Mouse (Mus musculus): ENCODE data around the gene Calb2. TPM values are rescaled to one million over a fixed set of nuclear protein-coding genes. Genes with fewer than 3 reads are reported as not detected.
A peak's percentile ranks its signal among the peaks of the same experiment; 100 is the strongest.

The Calb2 gene
- polyA plus RNA-seq, 1 experiment from 2014 or later, result not detected

DNA sequence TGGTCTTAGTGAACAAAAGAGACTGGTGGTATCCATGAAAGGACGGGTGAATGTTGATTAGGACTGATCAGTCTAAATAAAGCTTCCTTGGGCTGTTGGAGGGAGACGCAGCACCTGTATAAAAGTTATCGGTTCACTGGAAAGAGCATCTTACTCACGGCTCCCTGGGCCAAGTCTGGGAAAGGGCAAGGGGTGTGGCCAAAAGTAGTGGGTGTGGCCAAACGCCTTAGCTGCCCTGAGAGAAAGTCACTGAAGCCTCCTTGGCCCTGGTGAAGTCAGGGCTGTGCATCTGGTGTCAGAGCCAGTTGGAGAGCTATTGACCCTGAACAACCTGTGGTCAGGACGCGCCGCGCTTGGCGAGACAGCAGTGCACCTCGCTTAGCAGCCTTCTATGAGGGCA is 15.7 kb upstream of the Calb2 start:
- Histone ChIP-seq H3K36me3 (ENCODE audit: control insufficient read depth, insufficient read depth, low read length) (no peaks in the 10 kb centered on the region), H3K4me2 (replicated peaks; ENCODE audit: low read depth, low read length) (no peak overlapping the region), H3K9ac (ENCODE audit: low read depth, low read length) (no peak overlapping the region), H3K27me3 (ENCODE audit: control insufficient read depth, insufficient read depth, low read length) (no peaks in the 10 kb centered on the region), H3K9me3 (ENCODE audit: control insufficient read depth, low read length) (no peaks in the 10 kb centered on the region), H3K4me3 (ENCODE audit: low read length) (no peak overlapping the region), H3K27ac (ENCODE audit: low read depth, low read length) (no peak overlapping the region), H3K4me1 (ENCODE audit: control insufficient read depth, insufficient read depth, low read length) (no peaks in the 10 kb centered on the region)
- 14% methylated on average over 11 of the region's 11 CpGs for WGBS
- ATAC-seq (ENCODE audit: low FRiP score, low TSS enrichment), result no peak

DNA sequence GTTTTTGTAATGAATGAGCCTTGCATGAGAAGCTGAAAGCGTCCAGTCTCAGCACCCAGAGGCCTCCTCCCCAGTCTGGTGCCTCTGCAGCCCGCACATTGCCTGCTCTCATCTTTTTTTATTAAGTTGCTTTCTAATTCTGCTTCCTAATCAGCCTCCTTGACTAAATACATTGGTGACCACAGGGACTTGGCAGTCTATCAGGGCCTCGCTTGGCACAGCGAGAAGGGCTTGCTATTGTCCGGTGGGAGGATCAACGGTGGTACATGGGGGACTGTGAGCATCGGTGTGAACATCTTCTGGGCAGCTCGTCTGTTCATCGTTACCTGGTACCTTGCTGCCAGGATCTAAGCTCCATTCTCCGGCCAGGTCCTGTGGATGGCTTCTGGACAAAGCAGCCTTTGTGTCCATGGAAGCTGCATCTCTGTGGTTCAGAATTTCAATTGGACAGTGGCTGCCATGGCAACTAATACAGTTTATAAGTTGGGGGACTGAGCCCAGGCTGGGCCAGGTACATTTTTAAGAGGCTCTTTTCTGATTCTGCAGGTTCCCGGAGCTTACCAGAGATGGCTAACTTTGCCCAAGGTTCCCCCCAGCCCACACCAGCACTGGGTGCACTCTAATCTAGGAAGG is 14.8 kb upstream of the Calb2 start:
- no peak for ATAC-seq (ENCODE audit: low FRiP score, low TSS enrichment)
- H3K4me3 ChIP-seq (ENCODE audit: low read length), result no peak overlapping the region
- no peak overlapping the region for H3K9ac ChIP-seq (ENCODE audit: low read depth, low read length)
- H3K4me2 ChIP-seq (replicated peaks; ENCODE audit: low read depth, low read length), result no peak overlapping the region
- no peaks in the 10 kb centered on the region for H3K4me1 ChIP-seq (ENCODE audit: control insufficient read depth, insufficient read depth, low read length)
- no peaks in the 10 kb centered on the region for H3K9me3 ChIP-seq (ENCODE audit: control insufficient read depth, low read length)
- H3K27me3 ChIP-seq (ENCODE audit: control insufficient read depth, insufficient read depth, low read length), result no peaks in the 10 kb centered on the region
- H3K27ac ChIP-seq (ENCODE audit: low read depth, low read length), result no peak overlapping the region
- H3K36me3 ChIP-seq (ENCODE audit: control insufficient read depth, insufficient read depth, low read length), result no peaks in the 10 kb centered on the region
- WGBS, result 86% methylated on average over 11 of the region's 11 CpGs

DNA sequence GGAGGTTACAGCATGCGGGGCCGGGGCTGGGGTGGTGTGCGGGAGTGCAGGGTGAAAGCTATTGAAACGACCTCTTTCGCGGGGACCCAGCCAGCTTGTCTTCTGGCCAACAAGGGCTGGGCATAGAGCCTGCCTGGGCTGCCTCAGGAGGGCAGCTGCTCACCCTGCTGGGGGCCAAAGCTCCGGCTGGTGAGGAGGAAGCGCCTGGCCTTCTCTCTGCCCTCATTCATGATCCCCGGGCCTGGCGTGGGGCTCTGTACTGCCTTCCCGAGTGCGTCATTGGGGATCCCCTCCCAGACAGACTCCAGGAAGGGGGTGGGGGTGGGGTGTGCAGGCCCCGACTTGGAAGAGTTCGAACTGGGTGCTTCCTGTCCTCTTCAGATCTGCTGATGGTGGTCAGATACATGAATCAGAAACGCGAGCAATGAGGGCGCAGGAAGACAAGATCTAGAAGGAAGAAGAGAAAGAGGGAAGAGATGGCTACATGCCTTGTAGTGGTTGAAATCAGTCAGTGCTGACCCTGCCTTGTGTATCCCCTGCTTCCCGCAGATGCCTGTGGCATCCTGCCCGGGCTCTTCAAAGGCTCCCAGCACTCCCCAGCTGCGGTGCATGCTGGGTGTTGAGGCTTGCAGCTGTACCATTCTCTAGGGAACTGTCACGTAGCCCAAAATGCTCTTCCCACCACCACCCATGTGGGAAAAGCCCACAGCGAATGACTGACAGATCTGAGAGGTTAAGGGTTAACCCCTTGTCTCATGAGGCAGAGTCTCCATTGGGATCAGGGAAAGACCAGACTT is 9.5 kb upstream of the Calb2 start:
- Histone ChIP-seq H3K4me2 (replicated peaks; ENCODE audit: low read depth, low read length) (no peak overlapping the region; the same call in 1 of the 2 replicates), H3K9ac (ENCODE audit: low read depth, low read length) (no peak overlapping the region), H3K9me3 (ENCODE audit: control insufficient read depth, low read length) (no peaks in the 10 kb centered on the region), H3K27ac (ENCODE audit: low read depth, low read length) (no peak overlapping the region), H3K4me1 (ENCODE audit: control insufficient read depth, insufficient read depth, low read length) (no peaks in the 10 kb centered on the region), H3K4me3 (ENCODE audit: low read length) (no peak overlapping the region), H3K36me3 (ENCODE audit: control insufficient read depth, insufficient read depth, low read length) (no peaks in the 10 kb centered on the region), H3K27me3 (ENCODE audit: control insufficient read depth, insufficient read depth, low read length) (no peaks in the 10 kb centered on the region)
- WGBS, result 25% methylated on average over 22 of the region's 22 CpGs
- no peak for ATAC-seq (ENCODE audit: low FRiP score, low TSS enrichment)

DNA sequence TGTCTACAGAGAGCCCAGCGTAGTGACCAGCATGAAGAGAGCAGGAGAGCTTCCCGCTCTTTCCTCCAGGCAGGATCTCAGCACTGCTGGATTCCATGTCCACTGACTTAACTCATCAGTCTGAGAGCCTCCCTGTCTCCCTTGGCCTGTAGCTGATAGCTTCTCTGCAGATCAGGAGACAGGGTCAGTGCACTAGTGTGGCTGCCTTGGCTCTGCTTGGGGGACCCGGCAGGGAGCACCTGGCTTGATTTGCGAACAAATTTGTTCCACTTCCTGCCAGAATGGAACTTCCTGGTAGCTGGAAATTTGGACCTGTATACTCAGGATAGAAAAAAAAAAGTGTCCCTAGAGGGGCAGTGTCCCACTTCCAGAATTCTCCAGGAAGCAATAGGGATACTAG is 6.8 kb upstream of the Calb2 start:
- Histone ChIP-seq H3K4me2 (replicated peaks; ENCODE audit: low read depth, low read length) (no peak overlapping the region), H3K4me3 (ENCODE audit: low read length) (no peak overlapping the region), H3K4me1 (ENCODE audit: control insufficient read depth, insufficient read depth, low read length) (no peaks in the 10 kb centered on the region), H3K36me3 (ENCODE audit: control insufficient read depth, insufficient read depth, low read length) (no peaks in the 10 kb centered on the region), H3K27me3 (ENCODE audit: control insufficient read depth, insufficient read depth, low read length) (no peaks in the 10 kb centered on the region), H3K27ac (ENCODE audit: low read depth, low read length) (no peak overlapping the region), H3K9me3 (ENCODE audit: control insufficient read depth, low read length) (no peaks in the 10 kb centered on the region), H3K9ac (ENCODE audit: low read depth, low read length) (no peak overlapping the region)
- ATAC-seq (ENCODE audit: low FRiP score, low TSS enrichment), result no peak
- 86% methylated on average over 4 of the region's 4 CpGs for WGBS

DNA sequence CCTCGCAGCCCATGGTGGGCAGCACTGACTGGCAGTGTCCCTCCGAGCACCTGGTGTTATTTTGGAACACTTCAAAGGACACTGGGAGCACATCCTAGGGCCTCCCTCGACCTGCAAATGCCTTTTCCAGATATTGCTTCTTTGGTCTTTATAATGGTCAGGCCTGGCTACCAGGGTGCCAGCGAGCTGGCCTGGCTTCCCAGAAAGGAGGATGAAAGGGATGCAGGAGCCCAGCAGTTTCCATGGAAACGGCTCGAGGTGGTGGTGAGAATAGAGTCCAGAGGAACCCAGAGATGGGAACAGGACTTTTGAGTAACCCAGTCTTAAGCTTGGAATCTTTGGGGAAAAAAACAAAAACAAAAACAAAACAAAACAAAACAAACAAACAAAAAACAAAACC is 4.2 kb upstream of the Calb2 start:
- Histone ChIP-seq H3K4me3 (ENCODE audit: low read length) (no peak overlapping the region), H3K27me3 (ENCODE audit: control insufficient read depth, insufficient read depth, low read length) (peaks cover 16% of the 10 kb centered on the region), H3K27ac (ENCODE audit: low read depth, low read length) (no peak overlapping the region), H3K4me1 (ENCODE audit: control insufficient read depth, insufficient read depth, low read length) (no peaks in the 10 kb centered on the region), H3K9ac (ENCODE audit: low read depth, low read length) (no peak overlapping the region), H3K9me3 (ENCODE audit: control insufficient read depth, low read length) (no peaks in the 10 kb centered on the region), H3K4me2 (replicated peaks; ENCODE audit: low read depth, low read length) (no peak overlapping the region), H3K36me3 (ENCODE audit: control insufficient read depth, insufficient read depth, low read length) (no peaks in the 10 kb centered on the region)
- 63% methylated on average over 6 of the region's 6 CpGs for WGBS
- no peak for ATAC-seq (ENCODE audit: low FRiP score, low TSS enrichment)

DNA sequence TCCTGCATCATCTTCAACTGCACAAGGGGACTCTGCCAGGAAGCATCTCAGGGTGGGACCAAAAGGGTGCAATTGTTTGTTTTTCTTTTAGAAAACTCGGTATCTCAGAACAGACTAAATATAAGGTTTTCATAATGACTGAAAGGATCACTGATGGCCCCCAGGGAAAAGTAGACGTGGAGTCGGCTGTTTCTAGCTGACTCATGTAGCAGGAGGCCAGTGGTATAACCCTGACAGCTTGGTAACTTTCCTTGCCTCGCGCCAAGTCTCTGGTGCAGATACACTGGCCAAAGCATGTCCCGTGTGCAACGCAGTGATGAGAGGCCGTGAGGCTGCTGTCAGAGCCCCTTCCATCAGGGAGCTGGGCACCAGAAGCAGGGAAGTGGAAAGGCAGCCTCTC is 1.7 kb downstream of the Calb2 start:
- Histone ChIP-seq H3K9ac (ENCODE audit: low read depth, low read length) (no peak overlapping the region), H3K36me3 (ENCODE audit: control insufficient read depth, insufficient read depth, low read length) (no peaks in the 10 kb centered on the region), H3K9me3 (ENCODE audit: control insufficient read depth, low read length) (no peaks in the 10 kb centered on the region), H3K27ac (ENCODE audit: low read depth, low read length) (no peak overlapping the region), H3K4me2 (replicated peaks; ENCODE audit: low read depth, low read length) (no peak overlapping the region), H3K27me3 (ENCODE audit: control insufficient read depth, insufficient read depth, low read length) (peaks cover 20% of the 10 kb centered on the region), H3K4me3 (ENCODE audit: low read length) (no peak overlapping the region), H3K4me1 (ENCODE audit: control insufficient read depth, insufficient read depth, low read length) (no peaks in the 10 kb centered on the region)
- 75% methylated on average over 8 of the region's 8 CpGs for WGBS
- no peak for ATAC-seq (ENCODE audit: low FRiP score, low TSS enrichment)

DNA sequence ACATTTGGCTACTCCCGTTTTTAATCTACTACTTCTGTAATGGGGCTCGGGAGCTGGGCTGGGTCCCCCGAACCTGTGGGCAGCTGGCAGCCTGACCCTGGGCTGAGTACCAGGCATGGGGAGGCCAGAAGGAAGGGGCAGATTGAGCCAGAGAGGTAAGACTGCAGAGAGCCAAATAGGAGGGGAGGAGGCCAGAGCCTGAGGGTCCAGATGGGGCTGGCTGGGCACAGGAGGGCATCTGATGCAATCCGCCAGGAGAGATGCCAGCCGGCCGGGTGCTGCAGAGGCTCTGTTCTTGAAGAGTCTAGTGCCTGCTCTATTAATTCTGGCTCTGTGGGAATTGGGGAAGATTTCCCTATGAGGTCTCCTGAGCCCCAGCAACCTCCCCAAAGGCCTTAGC is 6.0 kb downstream of the Calb2 start:
- no peak overlapping the region for H3K9ac ChIP-seq (ENCODE audit: low read depth, low read length)
- H3K36me3 ChIP-seq (ENCODE audit: control insufficient read depth, insufficient read depth, low read length), result no peaks in the 10 kb centered on the region
- H3K4me3 ChIP-seq (ENCODE audit: low read length), result no peak overlapping the region
- no peak overlapping the region for H3K4me2 ChIP-seq (replicated peaks; ENCODE audit: low read depth, low read length)
- peaks cover 3% of the 10 kb centered on the region; the same call in 1 of the 2 replicates for H3K27me3 ChIP-seq (ENCODE audit: control insufficient read depth, insufficient read depth, low read length)
- H3K27ac ChIP-seq (ENCODE audit: low read depth, low read length), result no peak overlapping the region
- whole genome bisulfite sequencing, result 82% methylated on average over 6 of the region's 6 CpGs
- no peak for ATAC-seq (ENCODE audit: low FRiP score, low TSS enrichment)
- H3K4me1 ChIP-seq (ENCODE audit: control insufficient read depth, insufficient read depth, low read length), result no peaks in the 10 kb centered on the region
- no peaks in the 10 kb centered on the region for H3K9me3 ChIP-seq (ENCODE audit: control insufficient read depth, low read length)

DNA sequence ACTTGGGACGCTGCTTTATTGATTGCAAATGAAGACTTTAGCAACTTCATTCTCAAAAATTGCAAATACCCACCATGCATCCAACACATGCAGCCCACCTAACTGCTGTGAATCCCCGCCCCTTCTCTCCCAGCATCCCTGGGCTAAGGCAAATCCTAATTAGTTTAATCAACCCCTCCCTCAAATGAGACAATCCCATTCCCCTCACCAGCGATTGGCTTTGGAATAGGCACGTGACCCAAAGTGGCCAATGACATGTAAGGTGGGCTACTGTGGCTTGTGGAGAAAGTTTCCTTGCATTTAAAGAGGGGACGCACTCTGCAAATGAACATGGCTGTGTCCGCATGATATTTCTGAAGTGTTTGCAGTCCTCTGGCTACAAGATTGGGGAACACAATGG is 15.1 kb downstream of the Calb2 start:
- Histone ChIP-seq H3K27ac (ENCODE audit: low read depth, low read length) (no peak overlapping the region), H3K4me3 (ENCODE audit: low read length) (no peak overlapping the region), H3K36me3 (ENCODE audit: control insufficient read depth, insufficient read depth, low read length) (no peaks in the 10 kb centered on the region), H3K27me3 (ENCODE audit: control insufficient read depth, insufficient read depth, low read length) (no peaks in the 10 kb centered on the region), H3K4me1 (ENCODE audit: control insufficient read depth, insufficient read depth, low read length) (no peaks in the 10 kb centered on the region), H3K9me3 (ENCODE audit: control insufficient read depth, low read length) (no peaks in the 10 kb centered on the region), H3K9ac (ENCODE audit: low read depth, low read length) (no peak overlapping the region), H3K4me2 (replicated peaks; ENCODE audit: low read depth, low read length) (no peak overlapping the region)
- ATAC-seq (ENCODE audit: low FRiP score, low TSS enrichment), result no peak
- 71% methylated on average over 6 of the region's 6 CpGs for WGBS

DNA sequence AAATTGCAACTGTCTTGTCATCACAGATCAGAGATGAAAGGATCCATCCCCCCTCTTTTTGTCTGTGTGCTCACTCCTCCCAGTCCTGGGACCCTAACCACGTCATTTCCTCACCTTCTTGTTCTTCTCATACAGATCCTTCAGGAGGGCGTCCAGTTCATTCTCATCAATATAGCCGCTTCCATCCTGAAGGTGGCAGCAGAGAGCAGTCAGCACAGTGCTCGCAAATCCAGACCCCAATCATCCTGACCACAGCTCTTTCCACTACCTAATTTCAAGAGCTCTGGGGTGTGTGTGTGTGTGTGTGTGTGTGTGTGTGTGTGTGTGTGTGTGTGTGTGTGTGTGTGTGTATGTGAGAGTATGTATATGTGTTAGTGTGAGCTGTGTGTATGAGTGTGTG is 22.5 kb downstream of the Calb2 start:
- H3K9ac ChIP-seq (ENCODE audit: low read depth, low read length), result no peak overlapping the region
- H3K4me3 ChIP-seq (ENCODE audit: low read length), result no peak overlapping the region
- H3K9me3 ChIP-seq (ENCODE audit: control insufficient read depth, low read length), result no peaks in the 10 kb centered on the region
- H3K36me3 ChIP-seq (ENCODE audit: control insufficient read depth, insufficient read depth, low read length), result no peaks in the 10 kb centered on the region
- 0% methylated on average over 4 of the region's 4 CpGs for WGBS
- no peaks in the 10 kb centered on the region for H3K27me3 ChIP-seq (ENCODE audit: control insufficient read depth, insufficient read depth, low read length)
- no peak overlapping the region for H3K4me2 ChIP-seq (replicated peaks; ENCODE audit: low read depth, low read length)
- H3K27ac ChIP-seq (ENCODE audit: low read depth, low read length), result no peak overlapping the region
- H3K4me1 ChIP-seq (ENCODE audit: control insufficient read depth, insufficient read depth, low read length), result no peaks in the 10 kb centered on the region
- ATAC-seq (ENCODE audit: low FRiP score, low TSS enrichment), result 0 out of 2 replicates have a peak, but pooled peaks have one; percentile 60

Data from kidney, embryonic 14.5 days (tissue).